Comparison of ENCODE assay signal across 8 mouse cellular contexts in the genomic region with DNA sequence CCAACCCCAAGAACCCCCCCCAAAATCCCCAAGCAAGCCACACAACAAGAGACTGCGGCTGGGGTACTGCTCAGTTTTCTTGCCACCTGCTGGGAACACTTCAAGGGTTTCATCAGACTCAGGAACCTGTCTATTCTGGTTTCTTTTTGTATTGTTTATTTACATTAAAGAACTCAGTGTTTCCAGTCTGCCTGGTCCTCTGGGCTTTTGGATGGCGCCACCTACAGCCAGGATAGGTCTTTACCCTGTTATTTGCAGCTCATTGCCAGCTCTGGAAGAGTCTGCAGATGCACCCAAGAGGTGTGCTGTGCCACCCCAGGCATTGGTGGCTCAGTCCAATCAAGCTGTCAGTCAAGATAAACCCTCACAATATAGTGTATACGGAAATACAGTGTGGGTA. TPM values are rescaled to one million over a fixed set of nuclear protein-coding genes. Genes with fewer than 3 reads are reported as not detected.
DNase-seq lines count a peak whose midpoint lies in the region; ATAC-seq lines count a peak whose summit lies in the region.

No protein-coding gene starts in this region.

- peaks cover 15% of the 10 kb centered on the region for H3K4me1 ChIP-seq in embryonic facial prominence, embryonic 14.5 days (ENCODE audit: control insufficient read depth, insufficient read depth, low read length)

- H3K9ac ChIP-seq in embryonic facial prominence, embryonic 14.5 days (ENCODE audit: low read depth, low read length), result no peak overlapping the region

- no peak overlapping the region for H3K27ac ChIP-seq in embryonic facial prominence, embryonic 14.5 days (replicated peaks; ENCODE audit: low read depth, low read length)

- 37% methylated on average over 3 of the region's 3 CpGs for WGBS in embryonic facial prominence, embryonic 14.5 days

- no peak overlapping the region for H3K4me2 ChIP-seq in embryonic facial prominence, embryonic 14.5 days (ENCODE audit: low read depth, low read length)

- no peak overlapping the region for H3K4me3 ChIP-seq in embryonic facial prominence, embryonic 14.5 days (ENCODE audit: low read depth, low read length)

- peaks cover 10% of the 10 kb centered on the region; the same call in 1 of the 2 replicates for H3K36me3 ChIP-seq in embryonic facial prominence, embryonic 14.5 days (ENCODE audit: control insufficient read depth, insufficient read depth, low read length)

- no peaks in the 10 kb centered on the region for H3K27me3 ChIP-seq in embryonic facial prominence, embryonic 14.5 days (replicated peaks; ENCODE audit: control insufficient read depth, insufficient read depth, low read length)

- ATAC-seq in embryonic facial prominence, embryonic 14.5 days (ENCODE audit: low read depth), result no peak
- ATAC-seq in megakaryocyte progenitor cell, adult 5-6 weeks (replicated peaks; ENCODE audit: poor library complexity), result peak; percentile 81

- no peaks in the 10 kb centered on the region for H3K9me3 ChIP-seq in embryonic facial prominence, embryonic 14.5 days (ENCODE audit: control insufficient read depth, low read length)

- DNase-seq in cerebellum, adult 11 months, result peak; percentile 11
- no peak for DNase-seq in cerebellum, adult 9-11 months
- DNase-seq in urinary bladder, adult 18-20 months (ENCODE audit: low spot score in 2 of 2), result peak; percentile 47 to 53
- no peak for DNase-seq in urinary bladder, postnatal 10 days (ENCODE audit: low spot score)
- peak; percentile 63 for DNase-seq in embryonic facial prominence, embryonic 14.5 days (ENCODE audit: low spot score)
- peak; percentile 79 for DNase-seq in kidney, adult 18-20 months
- DNase-seq in urinary bladder, postnatal 25 days (ENCODE audit: low spot score), result peak; percentile 57

RNA-seq across cellular contexts. Expression of a gene that starts 43.3 kb away (rescaled TPM):
- 15.4 and 15.6 TPM in 2 replicates for polyA plus RNA-seq in embryonic facial prominence, embryonic 14.5 days (2014; fragmentation: Nextera tagmentation; extraction: Ambion mirVana)
- 16.2 and 17.7 TPM in 2 replicates for total RNA-seq in megakaryocyte progenitor cell, adult 5-6 weeks (2015)
- 12.0 and 18.2 TPM in 2 replicates for total RNA-seq in megakaryocyte progenitor cell, adult 5-6 weeks (2017)

Comparison
In these comparisons a context has a peak if more than half of its experiments do, and no peak if none do; other contexts are left out.
1. DNase-seq: peak in cerebellum, adult 11 months (single experiment), urinary bladder, adult 18-20 months (2 of 2), embryonic facial prominence, embryonic 14.5 days (single experiment), kidney, adult 18-20 months (single experiment) and urinary bladder, postnatal 25 days (single experiment); none in cerebellum, adult 9-11 months (single experiment) and urinary bladder, postnatal 10 days (single experiment).